Mouse (Mus musculus): Measurements from ENCODE around the gene Chpt1. TPM values are rescaled to one million over a fixed set of nuclear protein-coding genes. Genes with fewer than 3 reads are reported as not detected.

The Chpt1 gene
- polyA plus RNA-seq, 1 experiment from 2014 or later: 21.6 TPM

Other genes with a start within 250 kb of the Chpt1 start
- gene Dram1, start 125.0 kb downstream of the Chpt1 start, polyA plus RNA-seq (2015; fragmentation: Nextera tagmentation; extraction: Ambion mirVana): 0.53 and 0.97 TPM in 2 replicates
- 21.9 and 24.0 TPM in 2 replicates for gene Gnptab, start 124.9 kb downstream of the Chpt1 start, polyA plus RNA-seq (2015; fragmentation: Nextera tagmentation; extraction: Ambion mirVana)
- 0.30 and 0.31 TPM in 2 replicates for gene Sycp3, start 44.5 kb downstream of the Chpt1 start, polyA plus RNA-seq (2015; fragmentation: Nextera tagmentation; extraction: Ambion mirVana)
- gene Mybpc1, start 101.1 kb upstream of the Chpt1 start, polyA plus RNA-seq (2015; fragmentation: Nextera tagmentation; extraction: Ambion mirVana): 4.2 and 4.9 TPM in 2 replicates
- 0.21 TPM in 1 of 2 replicates, not detected in the other for gene Spic, start 180.9 kb upstream of the Chpt1 start, polyA plus RNA-seq (2015; fragmentation: Nextera tagmentation; extraction: Ambion mirVana)
- 144 and 153 TPM in 2 replicates for gene Arl1, start 226.8 kb upstream of the Chpt1 start, polyA plus RNA-seq (2015; fragmentation: Nextera tagmentation; extraction: Ambion mirVana)

Measured in hindbrain, embryonic 15.5 days (tissue).